9 mouse cellular contexts compared by ENCODE assay signal in the genomic region with DNA sequence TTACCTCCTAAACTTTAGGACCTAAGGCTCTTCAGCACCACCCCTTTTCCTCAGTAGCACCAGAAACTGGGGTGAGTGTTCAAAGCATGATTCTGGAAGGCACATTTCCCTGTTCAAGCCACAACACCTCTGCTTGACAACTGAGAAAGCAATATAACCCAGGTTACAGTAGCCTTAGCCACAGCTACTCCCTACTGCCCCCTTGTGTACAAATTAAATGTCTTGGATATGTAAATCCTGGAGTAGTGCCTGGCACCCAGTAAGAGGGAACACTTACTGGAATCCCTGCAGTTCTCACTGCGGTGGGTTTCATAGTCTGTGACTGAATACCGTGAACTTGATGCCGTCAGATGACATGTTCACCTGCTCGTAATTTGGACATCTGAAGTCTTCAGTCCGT.
A peak's percentile ranks its signal among the peaks of the same experiment; 100 is the strongest.
DNase-seq lines count a peak whose midpoint lies in the region; ATAC-seq and TF ChIP-seq lines count a peak whose summit lies in the region.
"Had no signal": no experiment of that assay in that cellular context is flagged by ENCODE, and none has a peak within 500 bp of the region (broad histone marks: within the 10 kb centered on the region; RNA-seq: fewer than 3 reads in every experiment).

No protein-coding gene starts in this region.

- 36% methylated on average over 5 of the region's 5 CpGs for WGBS in lung, embryonic 15.5 days
- WGBS in lung, adult 2 months, result 53% methylated on average over 5 of the region's 5 CpGs
- WGBS in stomach, postnatal 0 days, result 39% methylated on average over 5 of the region's 5 CpGs

- H3K4me2 ChIP-seq in lung, embryonic 15.5 days, result no peak overlapping the region
- no peak overlapping the region for H3K4me2 ChIP-seq in stomach, postnatal 0 days (replicated peaks; ENCODE audit: low read depth)
- H3K4me2 ChIP-seq: neural tube, embryonic 13.5 days had no signal

- no peak for TF ChIP-seq EP300 in stomach, postnatal 0 days (optimal IDR thresholded peaks at IDR 0.05)

- no peak overlapping the region for H3K27ac ChIP-seq in lung, embryonic 15.5 days
- H3K27ac ChIP-seq in stomach, postnatal 0 days (replicated peaks), result no peak overlapping the region
- H3K27ac ChIP-seq: neural tube, embryonic 13.5 days had no signal

- H3K4me3 ChIP-seq in lung, embryonic 15.5 days, result no peak overlapping the region
- H3K4me3 ChIP-seq in lung, adult 2 months (replicated peaks; ENCODE audit: extremely low read depth, low read depth, low read length), result no peak overlapping the region
- no peak overlapping the region for H3K4me3 ChIP-seq in stomach, postnatal 0 days (ENCODE audit: low read depth, low read length)
- H3K4me3 ChIP-seq: neural tube, embryonic 13.5 days had no signal

- TF ChIP-seq POLR2A in lung, adult 2 months (IDR thresholded peaks at IDR 0.05; ENCODE audit: borderline replicate concordance, extremely low read depth, low read depth, low read length), result no peak

- H3K9me3 ChIP-seq in lung, embryonic 15.5 days, result no peaks in the 10 kb centered on the region
- no peaks in the 10 kb centered on the region for H3K9me3 ChIP-seq in stomach, postnatal 0 days (ENCODE audit: control insufficient read depth, low read length)
- H3K9me3 ChIP-seq: neural tube, embryonic 13.5 days had no signal

- peaks cover 6% of the 10 kb centered on the region; the same call in 1 of the 2 replicates for H3K27me3 ChIP-seq in lung, embryonic 15.5 days
- H3K27me3 ChIP-seq in stomach, postnatal 0 days (ENCODE audit: control insufficient read depth, insufficient read depth, low read length), result no peaks in the 10 kb centered on the region

- no peak for TF ChIP-seq CTCF in lung, adult 2 months (IDR thresholded peaks at IDR 0.05; ENCODE audit: insufficient read depth, low read length)
- TF ChIP-seq CTCF in stomach, postnatal 0 days (IDR thresholded peaks at IDR 0.05; ENCODE audit: low read depth), result peak; percentile 84

- H3K9ac ChIP-seq in lung, embryonic 15.5 days, result no peak overlapping the region
- H3K9ac ChIP-seq in stomach, postnatal 0 days (ENCODE audit: low read length), result no peak overlapping the region
- H3K9ac ChIP-seq: neural tube, embryonic 13.5 days had no signal

- peaks cover 19% of the 10 kb centered on the region for H3K4me1 ChIP-seq in lung, embryonic 15.5 days
- peaks cover 5% of the 10 kb centered on the region for H3K4me1 ChIP-seq in lung, adult 2 months (ENCODE audit: control insufficient read depth, insufficient read depth, low read length)
- no peaks in the 10 kb centered on the region for H3K4me1 ChIP-seq in stomach, postnatal 0 days (replicated peaks; ENCODE audit: control insufficient read depth, insufficient read depth)

- H3K36me3 ChIP-seq in lung, embryonic 15.5 days, result no peaks in the 10 kb centered on the region
- H3K36me3 ChIP-seq in stomach, postnatal 0 days (ENCODE audit: control insufficient read depth, insufficient read depth, low read length), result no peaks in the 10 kb centered on the region
- H3K36me3 ChIP-seq: neural tube, embryonic 13.5 days had no signal

- DNase-seq in frontal cortex, postnatal 10 days (ENCODE audit: low spot score in 2 of 2), result no peak
- no peak for DNase-seq in lung, adult 2 months
- peak; percentile 90 for DNase-seq in cerebellum, adult 9-10 months
- DNase-seq in hindlimb bud, embryonic 11.5 days (ENCODE audit: extremely low spot score, low read depth, low spot score), result peak; percentile 31
- no peak for DNase-seq in stomach, postnatal 0 days (ENCODE audit: low spot score)
- no peak for DNase-seq in spleen, adult 12 weeks (ENCODE audit: low spot score)

- ATAC-seq in frontal cortex, adult (ENCODE audit: low TSS enrichment), result peak; percentile 53; the same call in 1 of the 2 replicates
- 0 out of 2 replicates have a peak, but pooled peaks have one; percentile 12 for ATAC-seq in lung, embryonic 15.5 days (ENCODE audit: borderline replicate concordance, extremely low read depth, low FRiP score, low TSS enrichment)
- ATAC-seq in stomach, postnatal 0 days (ENCODE audit: low FRiP score, low TSS enrichment), result no peak

Comparison
In these comparisons a context has a peak if more than half of its experiments do, and no peak if none do; other contexts are left out.
1. DNase-seq: peak in cerebellum, adult 9-10 months (single experiment) and hindlimb bud, embryonic 11.5 days (single experiment); none in frontal cortex, postnatal 10 days (0 of 2), lung, adult 2 months (single experiment), stomach, postnatal 0 days (single experiment) and spleen, adult 12 weeks (single experiment).